Mouse (Mus musculus) T-helper 17 cell (primary cell): ENCODE results near the gene Gm42669.

Experiments
- in situ Hi-C, 2 experiments: fragments of 300-600 bp; cut with MboI, MseI; formaldehyde crosslinking; loops; 1 replicate in 1 of 2; 2 replicates in 1 of 2; pipeline ENCODE4 v1.15.1; 2025; ENCODE audit warnings: high pct_unique_total_duplicates in 2 of 2

Gene Gm42669

GRCm38 (mm10) chr5:107507321-107507720 is at the start of gene Gm42669:
TSS of gene Gm42669 (plus strand) at chr5:107507621.
- in situ Hi-C loops, result no loop called here

- in situ Hi-C loops, result no loop called here
These were observed 45.0 kb upstream of the Gm42669 start for GRCm38 (mm10) chr5:107462147-107463076.

GRCm38 (mm10) chr5:107466501-107466900 is 40.9 kb upstream of the Gm42669 start:
- in situ Hi-C loops, result no loop called here

- in situ Hi-C loops, result no loop called here
These were observed 40.3 kb upstream of the Gm42669 start for GRCm38 (mm10) chr5:107467098-107467497.

GRCm38 (mm10) chr5:107470600-107471329 is 36.7 kb upstream of the Gm42669 start:
- in situ Hi-C loops, result no loop called here

- in situ Hi-C loops, result loop anchor here in 1 of 2 experiments (10.0 kb wide), 1 partner anchor 485 kb away; no protein-coding TSS in a partner anchor
These were observed 27.2 kb upstream of the Gm42669 start for GRCm38 (mm10) chr5:107480194-107480593.

- in situ Hi-C loops, result loop anchor here in 1 of 2 experiments (10.0 kb wide), 1 partner anchor 494 kb away; no protein-coding TSS in a partner anchor
These were observed 18.4 kb upstream of the Gm42669 start for GRCm38 (mm10) chr5:107488996-107489395.

GRCm38 (mm10) chr5:107491036-107491435 is 16.4 kb upstream of the Gm42669 start:
- in situ Hi-C loops, result no loop called here

- in situ Hi-C loops, result no loop called here
These were observed 14.9 kb upstream of the Gm42669 start for GRCm38 (mm10) chr5:107492471-107492870.

- in situ Hi-C loops, result no loop called here
These were observed 12.7 kb upstream of the Gm42669 start for GRCm38 (mm10) chr5:107494759-107495158.

- in situ Hi-C loops, result no loop called here
These were observed 11.4 kb upstream of the Gm42669 start for GRCm38 (mm10) chr5:107496047-107496446.

- in situ Hi-C loops, result no loop called here
These were observed 9.6 kb upstream of the Gm42669 start for GRCm38 (mm10) chr5:107497519-107498501.

- in situ Hi-C loops, result no loop called here
These were observed 8.6 kb upstream of the Gm42669 start for GRCm38 (mm10) chr5:107498806-107499310.

GRCm38 (mm10) chr5:107499891-107500535 is 7.4 kb upstream of the Gm42669 start:
- in situ Hi-C loops, result no loop called here

- in situ Hi-C loops, result no loop called here
These were observed 6.7 kb upstream of the Gm42669 start for GRCm38 (mm10) chr5:107500741-107501140.

- in situ Hi-C loops, result no loop called here
These were observed 3.1 kb downstream of the Gm42669 start for GRCm38 (mm10) chr5:107510503-107510902.

- in situ Hi-C loops, result no loop called here
These were observed 3.9 kb downstream of the Gm42669 start for GRCm38 (mm10) chr5:107511326-107511725.

GRCm38 (mm10) chr5:107513583-107513982 is 6.2 kb downstream of the Gm42669 start:
- in situ Hi-C loops, result no loop called here

GRCm38 (mm10) chr5:107515453-107515852 is 8.0 kb downstream of the Gm42669 start:
- in situ Hi-C loops, result no loop called here

- in situ Hi-C loops, result no loop called here
These were observed 8.7 kb downstream of the Gm42669 start for GRCm38 (mm10) chr5:107516087-107516486.
